Mouse (Mus musculus): ENCODE data around the gene Slco1c1. TPM values are rescaled to one million over a fixed set of nuclear protein-coding genes. Genes with fewer than 3 reads are reported as not detected.

The Slco1c1 gene
- polyA plus RNA-seq, 2 experiments, result 0.02 TPM; not detected in 1

DNA sequence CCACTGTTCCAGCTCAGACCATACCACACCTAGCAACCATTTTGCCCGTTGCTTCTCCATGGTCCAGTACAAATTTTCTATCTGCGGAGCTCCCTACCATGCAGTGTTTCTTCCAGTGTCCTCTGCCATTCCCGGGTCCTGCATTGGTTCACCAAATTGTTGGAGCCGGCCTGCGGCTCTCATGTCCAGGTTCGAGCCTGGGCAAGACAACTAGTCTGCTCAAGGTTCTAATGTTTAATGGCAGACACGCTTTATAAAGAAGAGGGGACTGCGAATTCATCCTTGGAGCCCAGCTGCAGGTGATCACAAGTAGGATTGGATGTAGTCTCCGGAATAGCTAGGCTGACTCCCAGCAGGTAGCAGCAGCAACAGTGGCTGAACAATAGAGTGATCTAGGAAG, 76.8 kb downstream of the Slco1c1 start:
- DNase-seq (ENCODE audit: low read depth in 3 of 3, low spot score in 3 of 3), result no peak
- WGBS (ENCODE audit: insufficient replicate concordance), result 57% methylated on average over 9 of the region's 9 CpGs
- Histone ChIP-seq H3K4me2 (ENCODE audit: low read depth) (no peak overlapping the region), H3K36me3 (replicated peaks; ENCODE audit: control insufficient read depth, insufficient read depth, low read depth) (no peaks in the 10 kb centered on the region), H3K4me1 (replicated peaks; ENCODE audit: control insufficient read depth in 2 of 2, insufficient read depth in 2 of 2, low read length in 1 of 2) (no peaks in the 10 kb centered on the region), H3K27ac (no peak overlapping the region), H3K9me3 (ENCODE audit: control insufficient read depth, low read length) (no peaks in the 10 kb centered on the region), H3K4me3 (ENCODE audit: insufficient read depth in 1 of 2, low read depth in 2 of 2, low read length in 2 of 2) (no peak overlapping the region), H3K9ac (replicated peaks) (no peak overlapping the region), H3K27me3 (ENCODE audit: control insufficient read depth, insufficient read depth, low read length) (no peaks in the 10 kb centered on the region)
- TF ChIP-seq CTCF (IDR thresholded peaks at IDR 0.05; ENCODE audit: low read depth) (no peak), EP300 (IDR thresholded peaks at IDR 0.05; ENCODE audit: low read depth) (no peak)
- no peak for ATAC-seq (ENCODE audit: insufficient read depth)

DNA sequence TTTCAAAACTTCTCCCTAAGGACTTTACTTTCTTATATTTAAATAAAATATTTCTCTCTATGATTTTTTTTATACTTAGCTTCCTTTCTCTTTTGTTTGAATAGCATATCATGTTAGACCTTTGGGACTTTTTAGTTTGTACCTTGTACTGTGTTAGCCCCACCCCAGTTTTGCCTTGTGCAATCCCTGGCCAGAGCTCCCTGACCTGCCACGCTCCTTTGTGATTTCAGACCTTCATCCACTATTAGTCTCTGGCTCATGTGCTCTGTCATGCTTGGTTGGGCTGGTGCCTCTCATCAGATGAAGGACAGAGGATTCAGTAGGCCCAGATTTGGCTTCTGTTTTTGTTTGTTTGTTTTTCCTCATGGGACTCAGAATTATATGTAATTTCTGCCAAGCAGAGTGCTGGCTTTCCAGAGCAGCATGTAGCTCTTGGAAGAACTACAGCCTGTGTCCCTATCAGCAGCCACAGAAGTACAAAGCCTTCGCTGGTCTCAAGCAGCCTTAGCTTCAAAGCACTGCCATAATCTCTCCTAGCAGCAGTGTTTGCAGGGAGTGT, 86.6 kb downstream of the Slco1c1 start:
- TF ChIP-seq CTCF (IDR thresholded peaks at IDR 0.05; ENCODE audit: low read depth) (no peak), EP300 (IDR thresholded peaks at IDR 0.05; ENCODE audit: low read depth) (no peak)
- Histone ChIP-seq H3K36me3 (replicated peaks; ENCODE audit: control insufficient read depth, insufficient read depth, low read depth) (no peaks in the 10 kb centered on the region), H3K4me3 (ENCODE audit: insufficient read depth in 1 of 2, low read depth in 2 of 2, low read length in 2 of 2) (no peak overlapping the region), H3K9ac (replicated peaks) (no peak overlapping the region), H3K4me2 (ENCODE audit: low read depth) (no peak overlapping the region), H3K27ac (no peak overlapping the region), H3K4me1 (replicated peaks; ENCODE audit: control insufficient read depth in 2 of 2, insufficient read depth in 2 of 2, low read length in 1 of 2) (no peaks in the 10 kb centered on the region), H3K27me3 (ENCODE audit: control insufficient read depth, insufficient read depth, low read length) (no peaks in the 10 kb centered on the region), H3K9me3 (ENCODE audit: control insufficient read depth, low read length) (no peaks in the 10 kb centered on the region)
- DNase-seq (ENCODE audit: low read depth in 3 of 3, low spot score in 3 of 3) (no peak), ATAC-seq (ENCODE audit: insufficient read depth) (no peak)
- 42% methylated on average over 2 of the region's 2 CpGs for WGBS (ENCODE audit: insufficient replicate concordance)

DNA sequence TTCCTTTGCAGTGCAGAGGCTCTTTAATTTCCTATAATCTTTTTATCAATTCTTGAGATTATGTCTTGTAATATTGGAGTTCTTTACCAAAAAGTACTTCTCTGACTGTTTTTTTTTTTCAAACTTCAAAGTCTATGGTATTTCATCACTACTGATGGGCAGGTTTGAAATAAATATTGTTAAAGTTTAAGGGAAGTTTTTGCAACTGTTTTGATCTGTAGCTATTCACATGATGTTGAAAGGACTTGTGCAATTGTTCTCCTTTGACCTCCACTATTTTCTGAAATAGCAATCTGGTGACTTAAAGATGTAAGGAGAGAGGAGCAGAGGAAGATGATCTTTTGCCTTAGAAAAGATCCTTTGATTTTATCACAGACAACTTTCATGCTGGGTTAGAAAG, 89.8 kb downstream of the Slco1c1 start:
- Histone ChIP-seq H3K9me3 (ENCODE audit: control insufficient read depth, low read length) (no peaks in the 10 kb centered on the region), H3K27me3 (ENCODE audit: control insufficient read depth, insufficient read depth, low read length) (no peaks in the 10 kb centered on the region), H3K36me3 (replicated peaks; ENCODE audit: control insufficient read depth, insufficient read depth, low read depth) (no peaks in the 10 kb centered on the region), H3K4me2 (ENCODE audit: low read depth) (no peak overlapping the region), H3K4me1 (replicated peaks; ENCODE audit: control insufficient read depth in 2 of 2, insufficient read depth in 2 of 2, low read length in 1 of 2) (no peaks in the 10 kb centered on the region), H3K4me3 (ENCODE audit: insufficient read depth in 1 of 2, low read depth in 2 of 2, low read length in 2 of 2) (no peak overlapping the region), H3K9ac (replicated peaks) (no peak overlapping the region), H3K27ac (no peak overlapping the region)
- TF ChIP-seq CTCF (IDR thresholded peaks at IDR 0.05; ENCODE audit: low read depth), result no peak
- no peak for TF ChIP-seq EP300 (IDR thresholded peaks at IDR 0.05; ENCODE audit: low read depth)
- ATAC-seq (ENCODE audit: insufficient read depth), result no peak
- DNase-seq (ENCODE audit: low read depth in 3 of 3, low spot score in 3 of 3), result no peak

DNA sequence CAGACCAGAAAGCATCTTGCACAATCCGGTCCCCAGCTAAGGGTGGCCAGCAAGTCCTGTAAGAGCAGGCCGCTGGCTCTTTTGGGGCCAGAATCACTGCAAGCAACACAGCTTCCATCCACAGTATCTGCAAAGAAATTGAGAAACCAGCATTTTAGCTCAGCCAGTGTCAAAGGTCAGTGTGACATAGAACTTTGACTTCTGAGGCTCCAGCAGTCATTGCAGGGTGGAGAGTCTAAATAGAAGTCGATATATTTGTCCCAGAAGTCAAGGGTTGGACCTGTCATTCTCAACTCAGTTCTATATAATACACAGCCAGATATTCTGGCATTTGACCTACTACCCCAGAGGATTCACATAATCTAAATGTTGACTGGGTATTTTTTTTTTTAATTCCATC, 91.2 kb downstream of the Slco1c1 start:
- Histone ChIP-seq H3K9ac (replicated peaks) (no peak overlapping the region), H3K27me3 (ENCODE audit: control insufficient read depth, insufficient read depth, low read length) (no peaks in the 10 kb centered on the region), H3K36me3 (replicated peaks; ENCODE audit: control insufficient read depth, insufficient read depth, low read depth) (no peaks in the 10 kb centered on the region), H3K4me1 (replicated peaks; ENCODE audit: control insufficient read depth in 2 of 2, insufficient read depth in 2 of 2, low read length in 1 of 2) (no peaks in the 10 kb centered on the region), H3K9me3 (ENCODE audit: control insufficient read depth, low read length) (no peaks in the 10 kb centered on the region), H3K4me3 (ENCODE audit: insufficient read depth in 1 of 2, low read depth in 2 of 2, low read length in 2 of 2) (no peak overlapping the region), H3K27ac (no peak overlapping the region), H3K4me2 (ENCODE audit: low read depth) (no peak overlapping the region)
- 59% methylated on average over 3 of the region's 3 CpGs for WGBS (ENCODE audit: insufficient replicate concordance)
- TF ChIP-seq CTCF (IDR thresholded peaks at IDR 0.05; ENCODE audit: low read depth), result no peak
- no peak for TF ChIP-seq EP300 (IDR thresholded peaks at IDR 0.05; ENCODE audit: low read depth)
- no peak for DNase-seq (ENCODE audit: low read depth in 3 of 3, low spot score in 3 of 3)
- no peak for ATAC-seq (ENCODE audit: insufficient read depth)

Other genes starting within 250 kb of the Slco1c1 start
- gene Slco1b2, start 105.2 kb downstream of the Slco1c1 start, polyA plus RNA-seq (2012; rRNA removed), result 0.25 and 0.37 TPM in 2 replicates
- 1.6 and 1.8 TPM in 2 replicates for gene Slco1b2, start 105.2 kb downstream of the Slco1c1 start, polyA plus RNA-seq (2014; fragmentation: Nextera tagmentation; extraction: Ambion mirVana)
- not detected in 2 replicates for gene Gm5724, start 249.4 kb downstream of the Slco1c1 start, polyA plus RNA-seq (2012; rRNA removed)
- gene Gm5724, start 249.4 kb downstream of the Slco1c1 start, polyA plus RNA-seq (2014; fragmentation: Nextera tagmentation; extraction: Ambion mirVana), result not detected in 2 replicates